ENCODE assay signal across 20 mouse cellular contexts in the genomic region with DNA sequence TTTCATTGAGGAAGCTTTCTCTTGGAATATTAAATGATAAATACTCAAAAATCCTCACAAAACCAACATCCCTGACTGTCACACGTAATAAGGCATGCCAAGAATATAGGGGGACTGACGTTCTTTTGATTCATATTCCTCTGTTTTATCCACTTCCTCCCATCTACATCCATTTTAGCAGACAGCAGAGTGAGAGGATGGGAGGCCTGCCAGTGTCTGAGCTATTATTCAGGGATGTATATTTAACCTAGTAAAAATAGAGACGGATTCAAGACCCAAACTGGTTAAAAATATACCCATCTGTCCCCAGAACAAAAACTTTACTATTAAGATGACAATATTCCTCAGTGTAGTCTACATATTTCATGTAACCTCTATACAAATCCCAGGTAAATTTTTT.
"Had no signal": no experiment of that assay in that cellular context is flagged by ENCODE, and none has a peak within 500 bp of the region (broad histone marks: within the 10 kb centered on the region; RNA-seq: fewer than 3 reads in every experiment).

No protein-coding gene starts in this region.

- DNase-seq: liver, embryonic 13.5 days; liver, postnatal 0 days; lung, adult 2 months; lung, postnatal 14 days; lung, postnatal 36 days; retina, postnatal 1 day; thymus, adult 18-20 months; thymus, postnatal 14 days; thymus, postnatal 36 days had no signal

- H3K36me3 ChIP-seq: liver, embryonic 13.5 days; liver, embryonic 15.5 days; lung, embryonic 15.5 days; midbrain, embryonic 13.5 days; midbrain, embryonic 15.5 days; neural tube, embryonic 12.5 days; stomach, embryonic 15.5 days had no signal

- H3K27ac ChIP-seq: liver, embryonic 13.5 days; liver, embryonic 15.5 days; lung, embryonic 15.5 days; macrophage; midbrain, embryonic 13.5 days; midbrain, embryonic 15.5 days; neural tube, embryonic 12.5 days; stomach, embryonic 15.5 days; stomach, postnatal 0 days had no signal

- H3K27me3 ChIP-seq: liver, embryonic 13.5 days; liver, embryonic 15.5 days; lung, embryonic 15.5 days; megakaryocyte, embryonic 14.5 days; midbrain, embryonic 13.5 days; midbrain, embryonic 15.5 days; neural tube, embryonic 12.5 days; stomach, embryonic 15.5 days had no signal

- ATAC-seq: liver, postnatal 0 days; lung, postnatal 0 days; midbrain, embryonic 13.5 days; midbrain, embryonic 15.5 days had no signal

- H3K9ac ChIP-seq: liver, embryonic 13.5 days; liver, embryonic 15.5 days; liver, postnatal 0 days; lung, embryonic 15.5 days; midbrain, embryonic 13.5 days; midbrain, embryonic 15.5 days; neural tube, embryonic 12.5 days; stomach, embryonic 15.5 days had no signal

- H3K4me1 ChIP-seq: midbrain, embryonic 13.5 days; midbrain, embryonic 15.5 days; neural tube, embryonic 12.5 days; stomach, embryonic 15.5 days had no signal

- H3K9me3 ChIP-seq: liver, embryonic 13.5 days; liver, embryonic 15.5 days; lung, embryonic 15.5 days; megakaryocyte, embryonic 14.5 days; midbrain, embryonic 13.5 days; midbrain, embryonic 15.5 days; neural tube, embryonic 12.5 days; stomach, embryonic 15.5 days had no signal

- H3K4me2 ChIP-seq: liver, embryonic 13.5 days; liver, embryonic 15.5 days; lung, embryonic 15.5 days; midbrain, embryonic 11.5 days; midbrain, embryonic 13.5 days; midbrain, embryonic 15.5 days; neural tube, embryonic 12.5 days; stomach, embryonic 15.5 days had no signal

- H3K4me3 ChIP-seq: liver, embryonic 13.5 days; liver, embryonic 15.5 days; lung, embryonic 15.5 days; megakaryocyte, embryonic 14.5 days; midbrain, embryonic 13.5 days; midbrain, embryonic 15.5 days; neural tube, embryonic 12.5 days; stomach, embryonic 15.5 days had no signal
